Mouse (Mus musculus): ENCODE data around the gene Pnma3. TPM values are rescaled to one million over a fixed set of nuclear protein-coding genes. Genes with fewer than 3 reads are reported as not detected.
"Not testable (repeated sequence)": the region's sequence is repeated elsewhere in the genome, so short reads cannot be mapped to it uniquely, and the experiment has no call there.

The Pnma3 gene
- polyA plus RNA-seq, 1 experiment from 2014 or later, result 0.13 TPM

GRCm38 (mm10) chrX:73063512-73064414 is 824 bp upstream of the Pnma3 start:
- ATAC-seq (ENCODE audit: insufficient read depth), result peak; percentile 62; the same call in 1 of the 2 replicates
- DNase-seq, result peak; percentile 24
- WGBS, result 28% methylated on average over 24 of the region's 24 CpGs
- Histone ChIP-seq H3K4me3 (ENCODE audit: low read depth, low read length) (0 out of 2 replicates have a peak overlapping the region, but pooled peaks have one; percentile 0), H3K36me3 (ENCODE audit: insufficient read depth) (no peaks in the 10 kb centered on the region), H3K27me3 (ENCODE audit: insufficient read depth, low read length) (no peaks in the 10 kb centered on the region), H3K4me1 (ENCODE audit: insufficient read depth) (no peaks in the 10 kb centered on the region), H3K9me3 (ENCODE audit: low read depth, low read length) (no peaks in the 10 kb centered on the region), H3K9ac (no peak overlapping the region), H3K27ac (ENCODE audit: low read depth) (no peak overlapping the region), H3K4me2 (peak overlapping the region; percentile 46)
- TF ChIP-seq CTCF (IDR thresholded peaks at IDR 0.05; ENCODE audit: low read depth), result no peak

- not testable (repeated sequence) for H3K9me3 ChIP-seq (ENCODE audit: low read depth, low read length); H3K4me2 ChIP-seq; H3K27me3 ChIP-seq (ENCODE audit: insufficient read depth, low read length); H3K27ac ChIP-seq (ENCODE audit: low read depth); H3K9ac ChIP-seq; H3K36me3 ChIP-seq (ENCODE audit: insufficient read depth); DNase-seq; H3K4me1 ChIP-seq (ENCODE audit: insufficient read depth); H3K4me3 ChIP-seq (ENCODE audit: low read depth, low read length)
- peak; percentile 22; the same call in 1 of the 2 replicates for ATAC-seq (ENCODE audit: insufficient read depth)
- WGBS, result 40% methylated on average over 1 of the region's 5 CpGs
These were observed 2.3 kb downstream of the Pnma3 start for GRCm38 (mm10) chrX:73066765-73067312.

GRCm38 (mm10) chrX:73082267-73083055 is 17.9 kb downstream of the Pnma3 start, which contains the start of gene Xlr4a:
TSS of gene Xlr4a (minus strand) at chrX:73082478.
- not testable (repeated sequence) for H3K4me1 ChIP-seq (ENCODE audit: insufficient read depth); DNase-seq; ATAC-seq (ENCODE audit: insufficient read depth); H3K36me3 ChIP-seq (ENCODE audit: insufficient read depth); H3K4me3 ChIP-seq (ENCODE audit: low read depth, low read length); H3K27ac ChIP-seq (ENCODE audit: low read depth); H3K4me2 ChIP-seq; H3K27me3 ChIP-seq (ENCODE audit: insufficient read depth, low read length); H3K9me3 ChIP-seq (ENCODE audit: low read depth, low read length); H3K9ac ChIP-seq
- 79% methylated on average over 18 of the region's 19 CpGs for WGBS

- H3K9me3 ChIP-seq (ENCODE audit: low read depth, low read length); H3K4me1 ChIP-seq (ENCODE audit: insufficient read depth); H3K27ac ChIP-seq (ENCODE audit: low read depth); H3K36me3 ChIP-seq (ENCODE audit: insufficient read depth); H3K9ac ChIP-seq; H3K4me2 ChIP-seq; H3K4me3 ChIP-seq (ENCODE audit: low read depth, low read length); ATAC-seq (ENCODE audit: insufficient read depth); H3K27me3 ChIP-seq (ENCODE audit: insufficient read depth, low read length): not testable (repeated sequence)
- 66% methylated on average over 13 of the region's 13 CpGs for WGBS
- DNase-seq, result peak; percentile 0
These were observed 32.4 kb downstream of the Pnma3 start, which contains the start of gene Xlr3a for GRCm38 (mm10) chrX:73096941-73097508. TSS of gene Xlr3a (minus strand) at chrX:73097095.

- H3K9ac ChIP-seq; H3K27ac ChIP-seq (ENCODE audit: low read depth); ATAC-seq (ENCODE audit: insufficient read depth); H3K4me2 ChIP-seq; H3K4me3 ChIP-seq (ENCODE audit: low read depth, low read length); DNase-seq; H3K4me1 ChIP-seq (ENCODE audit: insufficient read depth); H3K27me3 ChIP-seq (ENCODE audit: insufficient read depth, low read length); H3K9me3 ChIP-seq (ENCODE audit: low read depth, low read length); H3K36me3 ChIP-seq (ENCODE audit: insufficient read depth): not testable (repeated sequence)
- no CpG with 5 or more reads among the region's 7 CpGs for WGBS
These were observed 52.2 kb downstream of the Pnma3 start, which contains the start of gene Gm14685 for GRCm38 (mm10) chrX:73116747-73117146. TSS of gene Gm14685 (plus strand) at chrX:73117047.

Other genes with a start within 250 kb of the Pnma3 start
- gene Gabrq, start 239.6 kb upstream of the Pnma3 start, polyA plus RNA-seq (2014; fragmentation: Nextera tagmentation; extraction: Ambion mirVana), result 0.32 and 0.50 TPM in 2 replicates
- 83.1 and 86.4 TPM in 2 replicates for gene Cetn2, start 146.4 kb upstream of the Pnma3 start, polyA plus RNA-seq (2014; fragmentation: Nextera tagmentation; extraction: Ambion mirVana)
- gene Nsdhl, start 146.2 kb upstream of the Pnma3 start, polyA plus RNA-seq (2014; fragmentation: Nextera tagmentation; extraction: Ambion mirVana), result 22.5 and 23.3 TPM in 2 replicates
- gene Zfp185, start 77.4 kb upstream of the Pnma3 start, polyA plus RNA-seq (2014; fragmentation: Nextera tagmentation; extraction: Ambion mirVana), result 6.5 and 8.0 TPM in 2 replicates
- gene Pnma5, start 27.7 kb upstream of the Pnma3 start, polyA plus RNA-seq (2014; fragmentation: Nextera tagmentation; extraction: Ambion mirVana), result 0.11 TPM in 1 of 2 replicates, not detected in the other
- 0.35 and 2.0 TPM in 2 replicates for gene Xlr4a, start 17.7 kb downstream of the Pnma3 start, polyA plus RNA-seq (2014; fragmentation: Nextera tagmentation; extraction: Ambion mirVana)
- gene Xlr3a, start 32.3 kb downstream of the Pnma3 start, polyA plus RNA-seq (2014; fragmentation: Nextera tagmentation; extraction: Ambion mirVana), result 3.6 and 5.6 TPM in 2 replicates
- gene Gm14685, start 52.3 kb downstream of the Pnma3 start, polyA plus RNA-seq (2014; fragmentation: Nextera tagmentation; extraction: Ambion mirVana), result 0.09 and 0.11 TPM in 2 replicates
- not detected in 2 replicates for gene Xlr5b, start 84.0 kb downstream of the Pnma3 start, polyA plus RNA-seq (2014; fragmentation: Nextera tagmentation; extraction: Ambion mirVana)
- 0.09 TPM in 1 of 2 replicates, not detected in the other for gene DXBay18, start 84.7 kb downstream of the Pnma3 start, polyA plus RNA-seq (2014; fragmentation: Nextera tagmentation; extraction: Ambion mirVana)
- not detected in 2 replicates for gene Spin2d, start 112.2 kb downstream of the Pnma3 start, polyA plus RNA-seq (2014; fragmentation: Nextera tagmentation; extraction: Ambion mirVana)
- gene Xlr3b, start 127.4 kb downstream of the Pnma3 start, polyA plus RNA-seq (2014; fragmentation: Nextera tagmentation; extraction: Ambion mirVana), result 8.8 and 16.8 TPM in 2 replicates
- 4.6 TPM in 1 of 2 replicates, not detected in the other for gene Xlr4b, start 149.5 kb downstream of the Pnma3 start, polyA plus RNA-seq (2014; fragmentation: Nextera tagmentation; extraction: Ambion mirVana)
- gene F8a, start 163.5 kb downstream of the Pnma3 start, polyA plus RNA-seq (2014; fragmentation: Nextera tagmentation; extraction: Ambion mirVana), result 9.7 and 10.9 TPM in 2 replicates
- gene Xlr4c, start 178.3 kb downstream of the Pnma3 start, polyA plus RNA-seq (2014; fragmentation: Nextera tagmentation; extraction: Ambion mirVana), result 0.21 TPM in 1 of 2 replicates, not detected in the other
- not detected in 2 replicates for gene Xlr3c, start 200.6 kb downstream of the Pnma3 start, polyA plus RNA-seq (2014; fragmentation: Nextera tagmentation; extraction: Ambion mirVana)
- gene Xlr5a, start 228.2 kb downstream of the Pnma3 start, polyA plus RNA-seq (2014; fragmentation: Nextera tagmentation; extraction: Ambion mirVana), result not detected in 2 replicates
- gene Xlr5c, start 228.2 kb downstream of the Pnma3 start, polyA plus RNA-seq (2014; fragmentation: Nextera tagmentation; extraction: Ambion mirVana), result not detected in 2 replicates